Mouse (Mus musculus): Measurements from ENCODE around the gene Pogz. TPM values are rescaled to one million over a fixed set of nuclear protein-coding genes. Genes with fewer than 3 reads are reported as not detected.
A peak's percentile ranks its signal among the peaks of the same experiment; 100 is the strongest.

Gene Pogz
- polyA plus RNA-seq, 1 experiment from 2014 or later, result 25.6 TPM

- 20% methylated on average over 10 of the region's 10 CpGs for WGBS
- H3K27ac ChIP-seq (replicated peaks; ENCODE audit: low read depth, low read length), result 0 out of 2 replicates have a peak overlapping the region, but pooled peaks have one; percentile 33
- peak; percentile 30 for DNase-seq (ENCODE audit: low spot score)
These were observed 33.2 kb upstream of the Pogz start for GRCm38 (mm10) chr3:94804146-94804545.

GRCm38 (mm10) chr3:94804976-94805375 lies 32.4 kb upstream of the Pogz start:
- H3K27me3 ChIP-seq (ENCODE audit: control insufficient read depth, insufficient read depth, low read length), result no peaks in the 10 kb centered on the region
- no peak overlapping the region for H3K9ac ChIP-seq (ENCODE audit: low read length)
- WGBS, result 75% methylated on average over 4 of the region's 4 CpGs
- DNase-seq (ENCODE audit: low spot score) (no peak), ATAC-seq (ENCODE audit: insufficient number of reproducible peaks, low FRiP score, low TSS enrichment, low read depth) (no peak)
- H3K4me3 ChIP-seq (ENCODE audit: low read depth, low read length), result no peak overlapping the region
- 0 out of 2 replicates have a peak, but pooled peaks cover 3% of the 10 kb centered on the region for H3K4me1 ChIP-seq (ENCODE audit: control insufficient read depth, insufficient read depth, low read length)
- 0 out of 2 replicates have a peak overlapping the region, but pooled peaks have one; percentile 2 for H3K4me2 ChIP-seq (ENCODE audit: low read depth, severe bottlenecking)
- H3K27ac ChIP-seq (replicated peaks; ENCODE audit: low read depth, low read length), result no peak overlapping the region
- no peaks in the 10 kb centered on the region for H3K36me3 ChIP-seq (ENCODE audit: control insufficient read depth, insufficient read depth, low read length)
- H3K9me3 ChIP-seq (ENCODE audit: control insufficient read depth, low read length), result no peaks in the 10 kb centered on the region

More at GRCm38 (mm10) chr3:94804146-94804545, 33.2 kb upstream of the Pogz start:
- Histone ChIP-seq H3K4me2 (ENCODE audit: low read depth, severe bottlenecking) (peak overlapping the region; percentile 2; the same call in 1 of the 2 replicates), H3K9ac (ENCODE audit: low read length) (no peak overlapping the region), H3K36me3 (ENCODE audit: control insufficient read depth, insufficient read depth, low read length) (no peaks in the 10 kb centered on the region), H3K9me3 (ENCODE audit: control insufficient read depth, low read length) (no peaks in the 10 kb centered on the region), H3K4me3 (ENCODE audit: low read depth, low read length) (no peak overlapping the region), H3K4me1 (ENCODE audit: control insufficient read depth, insufficient read depth, low read length) (0 out of 2 replicates have a peak, but pooled peaks cover 3% of the 10 kb centered on the region), H3K27me3 (ENCODE audit: control insufficient read depth, insufficient read depth, low read length) (no peaks in the 10 kb centered on the region)
- no peak for ATAC-seq (ENCODE audit: insufficient number of reproducible peaks, low FRiP score, low TSS enrichment, low read depth)

GRCm38 (mm10) chr3:94808296-94808695 lies 29.1 kb upstream of the Pogz start:
- no peaks in the 10 kb centered on the region for H3K27me3 ChIP-seq (ENCODE audit: control insufficient read depth, insufficient read depth, low read length)
- ATAC-seq (ENCODE audit: insufficient number of reproducible peaks, low FRiP score, low TSS enrichment, low read depth) (no peak), DNase-seq (ENCODE audit: low spot score) (no peak)
- H3K9ac ChIP-seq (ENCODE audit: low read length), result no peak overlapping the region
- no peak overlapping the region for H3K4me2 ChIP-seq (ENCODE audit: low read depth, severe bottlenecking)
- WGBS, result 94% methylated on average over 1 of the region's 1 CpGs
- H3K9me3 ChIP-seq (ENCODE audit: control insufficient read depth, low read length), result no peaks in the 10 kb centered on the region
- H3K4me1 ChIP-seq (ENCODE audit: control insufficient read depth, insufficient read depth, low read length), result 0 out of 2 replicates have a peak, but pooled peaks cover 3% of the 10 kb centered on the region
- no peak overlapping the region for H3K27ac ChIP-seq (replicated peaks; ENCODE audit: low read depth, low read length)
- H3K36me3 ChIP-seq (ENCODE audit: control insufficient read depth, insufficient read depth, low read length), result no peaks in the 10 kb centered on the region
- no peak overlapping the region for H3K4me3 ChIP-seq (ENCODE audit: low read depth, low read length)

- DNase-seq (ENCODE audit: low spot score) (peak; percentile 37), ATAC-seq (ENCODE audit: insufficient number of reproducible peaks, low FRiP score, low TSS enrichment, low read depth) (no peak)
- WGBS, result 20% methylated on average over 4 of the region's 4 CpGs
- Histone ChIP-seq H3K4me3 (ENCODE audit: low read depth, low read length) (no peak overlapping the region), H3K9me3 (ENCODE audit: control insufficient read depth, low read length) (no peaks in the 10 kb centered on the region), H3K9ac (ENCODE audit: low read length) (no peak overlapping the region), H3K36me3 (ENCODE audit: control insufficient read depth, insufficient read depth, low read length) (no peaks in the 10 kb centered on the region), H3K27ac (replicated peaks; ENCODE audit: low read depth, low read length) (no peak overlapping the region), H3K4me2 (ENCODE audit: low read depth, severe bottlenecking) (no peak overlapping the region), H3K4me1 (ENCODE audit: control insufficient read depth, insufficient read depth, low read length) (no peaks in the 10 kb centered on the region), H3K27me3 (ENCODE audit: control insufficient read depth, insufficient read depth, low read length) (no peaks in the 10 kb centered on the region)
These were observed 25.7 kb upstream of the Pogz start for GRCm38 (mm10) chr3:94811628-94812027.

- ATAC-seq (ENCODE audit: insufficient number of reproducible peaks, low FRiP score, low TSS enrichment, low read depth) (no peak), DNase-seq (ENCODE audit: low spot score) (no peak)
- no peaks in the 10 kb centered on the region for H3K36me3 ChIP-seq (ENCODE audit: control insufficient read depth, insufficient read depth, low read length)
- no peak overlapping the region for H3K27ac ChIP-seq (replicated peaks; ENCODE audit: low read depth, low read length)
- no peak overlapping the region for H3K4me2 ChIP-seq (ENCODE audit: low read depth, severe bottlenecking)
- H3K9me3 ChIP-seq (ENCODE audit: control insufficient read depth, low read length), result no peaks in the 10 kb centered on the region
- H3K4me1 ChIP-seq (ENCODE audit: control insufficient read depth, insufficient read depth, low read length), result no peaks in the 10 kb centered on the region
- H3K27me3 ChIP-seq (ENCODE audit: control insufficient read depth, insufficient read depth, low read length), result no peaks in the 10 kb centered on the region
- H3K4me3 ChIP-seq (ENCODE audit: low read depth, low read length), result no peak overlapping the region
- whole genome bisulfite sequencing, result 84% methylated on average over 3 of the region's 3 CpGs
- H3K9ac ChIP-seq (ENCODE audit: low read length), result no peak overlapping the region
These were observed 23.7 kb upstream of the Pogz start for GRCm38 (mm10) chr3:94813651-94814050.

GRCm38 (mm10) chr3:94814063-94814462 lies 23.3 kb upstream of the Pogz start:
- no peaks in the 10 kb centered on the region for H3K9me3 ChIP-seq (ENCODE audit: control insufficient read depth, low read length)
- H3K27ac ChIP-seq (replicated peaks; ENCODE audit: low read depth, low read length), result no peak overlapping the region
- no peak overlapping the region for H3K9ac ChIP-seq (ENCODE audit: low read length)
- H3K4me3 ChIP-seq (ENCODE audit: low read depth, low read length), result no peak overlapping the region
- WGBS, result 68% methylated on average over 4 of the region's 4 CpGs
- H3K4me1 ChIP-seq (ENCODE audit: control insufficient read depth, insufficient read depth, low read length), result no peaks in the 10 kb centered on the region
- no peaks in the 10 kb centered on the region for H3K27me3 ChIP-seq (ENCODE audit: control insufficient read depth, insufficient read depth, low read length)
- H3K36me3 ChIP-seq (ENCODE audit: control insufficient read depth, insufficient read depth, low read length), result no peaks in the 10 kb centered on the region
- no peak for ATAC-seq (ENCODE audit: insufficient number of reproducible peaks, low FRiP score, low TSS enrichment, low read depth)
- DNase-seq (ENCODE audit: low spot score), result no peak
- no peak overlapping the region for H3K4me2 ChIP-seq (ENCODE audit: low read depth, severe bottlenecking)

- WGBS, result 79% methylated on average over 4 of the region's 4 CpGs
- Histone ChIP-seq H3K4me2 (ENCODE audit: low read depth, severe bottlenecking) (no peak overlapping the region), H3K27ac (replicated peaks; ENCODE audit: low read depth, low read length) (no peak overlapping the region), H3K9me3 (ENCODE audit: control insufficient read depth, low read length) (no peaks in the 10 kb centered on the region), H3K9ac (ENCODE audit: low read length) (no peak overlapping the region), H3K4me3 (ENCODE audit: low read depth, low read length) (no peak overlapping the region), H3K4me1 (ENCODE audit: control insufficient read depth, insufficient read depth, low read length) (no peaks in the 10 kb centered on the region), H3K27me3 (ENCODE audit: control insufficient read depth, insufficient read depth, low read length) (no peaks in the 10 kb centered on the region), H3K36me3 (ENCODE audit: control insufficient read depth, insufficient read depth, low read length) (no peaks in the 10 kb centered on the region)
- ATAC-seq (ENCODE audit: insufficient number of reproducible peaks, low FRiP score, low TSS enrichment, low read depth) (no peak), DNase-seq (ENCODE audit: low spot score) (no peak)
These were observed 22.7 kb upstream of the Pogz start for GRCm38 (mm10) chr3:94814663-94815062.

GRCm38 (mm10) chr3:94815603-94816002 lies 21.8 kb upstream of the Pogz start:
- no peaks in the 10 kb centered on the region for H3K27me3 ChIP-seq (ENCODE audit: control insufficient read depth, insufficient read depth, low read length)
- no peaks in the 10 kb centered on the region for H3K9me3 ChIP-seq (ENCODE audit: control insufficient read depth, low read length)
- no peaks in the 10 kb centered on the region for H3K36me3 ChIP-seq (ENCODE audit: control insufficient read depth, insufficient read depth, low read length)
- H3K4me1 ChIP-seq (ENCODE audit: control insufficient read depth, insufficient read depth, low read length), result no peaks in the 10 kb centered on the region
- DNase-seq (ENCODE audit: low spot score), result no peak
- H3K4me2 ChIP-seq (ENCODE audit: low read depth, severe bottlenecking), result no peak overlapping the region
- no peak overlapping the region for H3K4me3 ChIP-seq (ENCODE audit: low read depth, low read length)
- H3K27ac ChIP-seq (replicated peaks; ENCODE audit: low read depth, low read length), result no peak overlapping the region
- no peak for ATAC-seq (ENCODE audit: insufficient number of reproducible peaks, low FRiP score, low TSS enrichment, low read depth)
- H3K9ac ChIP-seq (ENCODE audit: low read length), result no peak overlapping the region

- Histone ChIP-seq H3K36me3 (ENCODE audit: control insufficient read depth, insufficient read depth, low read length) (no peaks in the 10 kb centered on the region), H3K4me2 (ENCODE audit: low read depth, severe bottlenecking) (no peak overlapping the region), H3K9me3 (ENCODE audit: control insufficient read depth, low read length) (no peaks in the 10 kb centered on the region), H3K9ac (ENCODE audit: low read length) (no peak overlapping the region), H3K4me3 (ENCODE audit: low read depth, low read length) (no peak overlapping the region), H3K4me1 (ENCODE audit: control insufficient read depth, insufficient read depth, low read length) (no peaks in the 10 kb centered on the region), H3K27ac (replicated peaks; ENCODE audit: low read depth, low read length) (no peak overlapping the region), H3K27me3 (ENCODE audit: control insufficient read depth, insufficient read depth, low read length) (no peaks in the 10 kb centered on the region)
- DNase-seq (ENCODE audit: low spot score), result no peak
- WGBS, result 89% methylated on average over 2 of the region's 2 CpGs
- ATAC-seq (ENCODE audit: insufficient number of reproducible peaks, low FRiP score, low TSS enrichment, low read depth), result no peak
These were observed 19.6 kb upstream of the Pogz start for GRCm38 (mm10) chr3:94817731-94818130.

Data from limb, embryonic 11.5 days (tissue).